ENCODE assay signal across 8 mouse cellular contexts in the genomic region with DNA sequence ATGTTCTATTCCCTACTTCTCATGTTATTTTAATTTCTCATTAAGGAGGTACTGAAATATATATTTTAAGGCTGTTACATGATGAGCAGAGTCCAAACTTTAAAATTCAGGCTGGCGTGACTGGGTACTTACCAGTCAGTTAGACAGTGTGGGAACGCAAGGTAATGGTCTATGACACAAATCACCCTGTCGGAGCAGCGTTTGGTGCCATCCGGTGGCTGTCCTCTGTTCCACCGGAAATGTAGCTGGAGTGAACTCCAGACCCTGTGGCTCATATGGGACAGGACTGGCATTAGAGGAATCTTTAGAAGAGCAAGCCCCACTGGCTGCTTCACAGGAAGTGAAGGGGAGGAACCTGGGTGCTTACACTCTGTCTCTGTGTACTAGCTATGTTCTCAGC.
A peak's percentile ranks its signal among the peaks of the same experiment; 100 is the strongest.
DNase-seq lines count a peak whose midpoint lies in the region; ATAC-seq lines count a peak whose summit lies in the region.

No protein-coding gene starts in this region.

- DNase-seq in forebrain, embryonic 10.5 days (ENCODE audit: extremely low spot score, low spot score) = peak; percentile 26
- peak; percentile 32 for DNase-seq in neural tube, embryonic 11.5 days (ENCODE audit: low spot score)
- DNase-seq in neural tube, embryonic 10.5 days (ENCODE audit: extremely low spot score, low spot score) = no peak
- peak; percentile 11 for DNase-seq in kidney, postnatal 14 days
- no peak for DNase-seq in ovary, adult 18-20 months (ENCODE audit: low spot score)

- WGBS in forebrain, embryonic 10.5 days = 76% methylated on average over 6 of the region's 6 CpGs
- 52% methylated on average over 6 of the region's 6 CpGs for WGBS in forebrain, embryonic 12.5 days
- WGBS in neural tube, embryonic 11.5 days = 55% methylated on average over 6 of the region's 6 CpGs
- 60% methylated on average over 6 of the region's 6 CpGs for WGBS in midbrain, embryonic 13.5 days

- no peaks in the 10 kb centered on the region for H3K36me3 ChIP-seq in forebrain, embryonic 10.5 days (replicated peaks)
- no peaks in the 10 kb centered on the region for H3K36me3 ChIP-seq in forebrain, embryonic 12.5 days (replicated peaks)
- H3K36me3 ChIP-seq in neural tube, embryonic 11.5 days (ENCODE audit: control insufficient read depth, insufficient read depth, low read length) = no peaks in the 10 kb centered on the region
- H3K36me3 ChIP-seq in midbrain, embryonic 13.5 days = no peaks in the 10 kb centered on the region

- no peaks in the 10 kb centered on the region for H3K9me3 ChIP-seq in forebrain, embryonic 10.5 days
- H3K9me3 ChIP-seq in forebrain, embryonic 12.5 days = no peaks in the 10 kb centered on the region
- no peaks in the 10 kb centered on the region for H3K9me3 ChIP-seq in neural tube, embryonic 11.5 days (ENCODE audit: control insufficient read depth, low read length)
- H3K9me3 ChIP-seq in midbrain, embryonic 13.5 days = no peaks in the 10 kb centered on the region

- H3K4me3 ChIP-seq in forebrain, embryonic 10.5 days = no peak overlapping the region
- no peak overlapping the region for H3K4me3 ChIP-seq in forebrain, embryonic 12.5 days (replicated peaks)
- H3K4me3 ChIP-seq in neural tube, embryonic 11.5 days (ENCODE audit: low read depth, low read length) = no peak overlapping the region
- H3K4me3 ChIP-seq in midbrain, embryonic 13.5 days (replicated peaks) = no peak overlapping the region

- no peaks in the 10 kb centered on the region for H3K27me3 ChIP-seq in forebrain, embryonic 10.5 days (ENCODE audit: poor library complexity, severe bottlenecking)
- H3K27me3 ChIP-seq in forebrain, embryonic 12.5 days = no peaks in the 10 kb centered on the region
- no peaks in the 10 kb centered on the region for H3K27me3 ChIP-seq in neural tube, embryonic 11.5 days (ENCODE audit: control insufficient read depth, insufficient read depth, low read length)
- no peaks in the 10 kb centered on the region for H3K27me3 ChIP-seq in midbrain, embryonic 13.5 days

- H3K4me1 ChIP-seq in forebrain, embryonic 10.5 days = peaks cover 17% of the 10 kb centered on the region
- no peaks in the 10 kb centered on the region; the same call in 1 of the 2 replicates for H3K4me1 ChIP-seq in forebrain, embryonic 12.5 days
- H3K4me1 ChIP-seq in neural tube, embryonic 11.5 days (ENCODE audit: control insufficient read depth, insufficient read depth, low read length) = no peaks in the 10 kb centered on the region
- 0 out of 2 replicates have a peak, but pooled peaks cover 4% of the 10 kb centered on the region for H3K4me1 ChIP-seq in midbrain, embryonic 13.5 days (replicated peaks)

- H3K27ac ChIP-seq in forebrain, embryonic 10.5 days = no peak overlapping the region
- H3K27ac ChIP-seq in forebrain, embryonic 12.5 days = no peak overlapping the region
- no peak overlapping the region for H3K27ac ChIP-seq in neural tube, embryonic 11.5 days (ENCODE audit: low read depth, low read length)
- no peak overlapping the region for H3K27ac ChIP-seq in midbrain, embryonic 13.5 days

- ATAC-seq in forebrain, embryonic 12.5 days (ENCODE audit: low FRiP score) = no peak
- no peak for ATAC-seq in neural tube, embryonic 11.5 days (ENCODE audit: insufficient read depth, low FRiP score, low TSS enrichment)
- peak; percentile 63; the same call in 1 of the 2 replicates for ATAC-seq in midbrain, embryonic 13.5 days
- no peak for ATAC-seq in erythroblast, adult 5-6 weeks (replicated peaks; ENCODE audit: low FRiP score, poor library complexity, severe bottlenecking)

- no peak overlapping the region for H3K4me2 ChIP-seq in forebrain, embryonic 12.5 days
- no peak overlapping the region for H3K4me2 ChIP-seq in neural tube, embryonic 11.5 days (ENCODE audit: low read depth)
- H3K4me2 ChIP-seq in midbrain, embryonic 13.5 days (replicated peaks) = no peak overlapping the region

- no peak overlapping the region for H3K9ac ChIP-seq in forebrain, embryonic 12.5 days
- no peak overlapping the region for H3K9ac ChIP-seq in neural tube, embryonic 11.5 days (ENCODE audit: low read length)
- H3K9ac ChIP-seq in midbrain, embryonic 13.5 days (replicated peaks) = no peak overlapping the region

Comparison
In these comparisons a context has a peak if more than half of its experiments do, and no peak if none do; other contexts are left out.
1. DNase-seq: peak in forebrain, embryonic 10.5 days (single experiment), neural tube, embryonic 11.5 days (single experiment) and kidney, postnatal 14 days (single experiment); none in neural tube, embryonic 10.5 days (single experiment) and ovary, adult 18-20 months (single experiment).